Mouse (Mus musculus) 3T3-L1 (cell line): ENCODE results near the gene Srpr.

ENCODE experiments used
- DNase-seq: peaks from one replicate; pipeline ENCODE4 v3.0.0-alpha.2; 2015; ENCODE audit warnings: low read depth, low spot score

Gene Srpr

GRCm38 (mm10) chr9:35188700-35189099, 11.3 kb upstream of the Srpr start:
- no peak for DNase-seq

DNA sequence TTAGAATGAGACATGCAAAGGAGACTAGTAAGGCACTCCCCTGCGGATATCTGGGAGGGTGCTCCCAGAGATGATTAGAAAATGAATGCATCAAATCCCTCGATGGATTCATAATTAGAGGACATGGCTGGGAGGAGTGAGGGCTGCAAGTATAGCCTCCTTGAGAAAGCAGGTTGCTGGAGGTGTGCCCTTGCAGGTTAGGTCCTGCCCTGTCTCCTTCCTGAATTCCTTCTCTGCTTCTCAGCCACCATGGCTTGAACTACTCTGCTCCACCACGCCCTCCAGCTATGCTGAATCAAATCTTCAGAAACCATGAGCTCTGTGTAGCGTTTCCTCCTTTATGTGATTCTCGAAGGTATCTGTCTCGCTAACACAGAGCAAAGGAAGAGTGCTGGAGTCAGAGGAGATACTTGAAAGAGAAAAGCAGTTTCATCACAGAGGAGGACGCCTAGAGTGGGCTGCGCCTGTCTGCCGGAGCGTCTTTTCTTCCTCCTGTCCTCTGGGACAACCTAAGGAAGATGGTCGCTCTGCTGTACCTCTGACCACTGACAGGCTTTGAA, 6.9 kb upstream of the Srpr start:
- DNase-seq = no peak

DNA sequence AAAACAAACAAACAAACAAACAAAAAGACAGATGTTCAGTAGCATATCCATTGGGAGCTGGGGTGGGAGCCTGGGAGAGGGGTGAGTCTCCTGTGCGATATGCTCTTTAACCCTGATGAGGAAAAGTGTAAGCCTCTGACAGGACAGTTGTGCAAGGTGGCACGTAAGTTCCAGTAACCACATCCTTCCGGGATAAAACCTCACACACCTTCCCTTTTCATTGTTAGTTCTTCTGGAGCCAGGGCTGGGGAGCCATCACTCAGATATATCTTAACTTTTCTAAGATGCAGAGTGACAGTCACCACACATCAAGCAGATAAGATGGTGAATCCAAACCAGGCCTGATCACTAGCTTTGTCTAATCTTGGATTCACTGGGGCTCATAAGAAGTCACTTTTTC, 5.9 kb upstream of the Srpr start:
- DNase-seq = no peak

DNA sequence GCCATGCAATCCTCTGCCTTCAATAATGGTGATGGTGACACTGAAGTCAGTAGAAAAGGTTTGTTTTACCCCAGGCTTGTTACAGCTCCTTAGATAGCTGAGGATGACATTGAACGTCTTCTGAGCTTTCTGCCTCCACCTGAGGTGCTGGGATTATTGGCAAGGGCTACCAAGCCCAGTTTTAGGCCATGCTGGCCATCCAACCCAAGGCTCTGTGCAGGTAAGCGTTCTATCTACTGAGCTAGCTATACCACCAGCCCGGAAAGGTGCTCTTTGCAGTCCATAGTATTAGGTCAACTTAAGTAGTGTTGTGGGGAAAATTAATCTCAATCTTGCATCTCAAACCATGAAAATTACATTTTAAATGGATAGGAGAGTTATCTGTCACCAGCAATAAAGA, 2.4 kb upstream of the Srpr start:
- no peak for DNase-seq

GRCm38 (mm10) chr9:35198351-35198750, 1.6 kb upstream of the Srpr start:
- DNase-seq = no peak

DNA sequence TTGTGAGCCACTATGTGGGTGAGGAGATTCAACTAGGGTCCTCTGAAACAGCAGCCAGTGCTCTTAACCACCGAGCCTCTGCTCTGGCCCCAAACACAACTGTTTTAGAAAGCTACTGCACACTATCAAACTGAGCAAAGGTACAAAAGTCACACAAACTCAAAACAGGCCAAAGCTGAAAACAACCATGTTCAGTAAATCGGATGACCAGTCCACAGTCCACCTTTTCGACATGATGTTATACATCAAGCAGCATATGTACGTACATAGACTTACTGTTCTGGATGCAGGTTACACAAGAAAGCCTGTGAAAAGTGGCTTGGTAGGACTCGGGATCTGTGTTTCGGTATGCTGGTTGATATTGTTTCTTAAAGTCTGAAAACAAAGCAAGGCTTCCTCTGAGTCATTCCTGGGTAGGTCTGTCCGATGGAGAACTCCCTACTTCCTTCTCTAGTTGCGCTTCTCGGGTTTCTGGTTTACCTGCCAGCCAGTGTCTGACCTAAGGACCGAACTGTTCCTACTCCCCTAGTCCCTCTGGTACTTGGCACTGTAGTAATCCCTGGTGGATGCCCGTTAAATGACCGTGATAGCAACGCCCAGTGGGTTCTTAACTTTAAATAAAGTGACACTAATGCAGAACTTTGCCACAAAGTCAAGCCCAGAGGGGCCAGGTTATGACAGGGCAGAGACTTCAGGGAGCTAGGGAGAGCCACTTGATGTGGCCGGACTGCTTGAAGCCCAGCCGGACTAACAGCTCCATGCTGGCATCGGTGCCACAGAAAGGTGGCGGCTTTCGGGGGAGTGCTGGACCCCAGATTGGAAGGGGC, 817 bp upstream of the Srpr start:
- DNase-seq = peak; percentile 44

DNA sequence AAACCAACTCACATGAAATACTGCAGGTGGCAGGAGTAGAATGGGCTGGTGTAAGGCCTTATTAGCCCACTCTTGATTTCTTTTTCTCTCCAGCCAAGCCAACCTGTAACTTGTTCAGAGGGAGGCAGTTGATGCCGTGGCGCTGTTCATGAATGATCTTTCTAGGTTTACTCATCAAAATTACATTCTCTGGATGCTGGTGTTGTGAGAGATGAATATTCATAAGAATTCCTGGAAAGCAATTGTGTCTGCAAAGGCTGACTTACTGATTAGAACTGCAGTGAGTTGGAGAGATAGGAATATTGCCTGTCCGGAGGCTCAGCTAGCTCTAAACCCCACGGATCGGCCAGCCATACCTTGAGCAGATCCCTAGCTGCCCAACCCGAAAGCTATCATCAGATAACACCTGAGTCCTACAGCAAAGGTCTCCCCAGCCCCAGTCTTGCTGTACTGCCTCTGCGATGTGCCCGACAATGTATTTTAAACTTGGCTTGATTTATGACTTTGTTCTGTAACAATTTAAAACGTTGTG, 620 bp downstream of the Srpr start:
- no peak for DNase-seq

- no peak for DNase-seq
Measured at GRCm38 (mm10) chr9:35203536-35203935, 3.6 kb downstream of the Srpr start.

DNA sequence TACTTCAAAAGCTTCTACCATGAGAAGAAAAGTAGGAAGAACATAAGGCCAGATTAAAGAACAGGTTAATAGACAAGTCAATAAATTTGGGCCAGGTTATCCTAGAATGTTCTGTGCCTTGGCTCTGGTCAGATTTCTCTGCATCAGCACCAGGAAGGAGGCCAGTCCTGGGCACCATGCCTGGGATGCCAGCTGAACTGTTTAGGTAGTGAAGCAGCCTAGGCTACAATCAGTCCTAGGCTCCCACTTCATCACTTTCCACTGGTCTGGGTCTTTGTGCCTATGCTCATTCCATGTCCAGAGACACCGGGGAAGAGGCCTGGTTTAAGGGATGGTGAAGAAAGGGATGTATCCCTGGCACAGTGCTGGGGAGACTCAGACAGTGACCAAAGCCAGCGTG, 4.4 kb downstream of the Srpr start:
- no peak for DNase-seq

DNA sequence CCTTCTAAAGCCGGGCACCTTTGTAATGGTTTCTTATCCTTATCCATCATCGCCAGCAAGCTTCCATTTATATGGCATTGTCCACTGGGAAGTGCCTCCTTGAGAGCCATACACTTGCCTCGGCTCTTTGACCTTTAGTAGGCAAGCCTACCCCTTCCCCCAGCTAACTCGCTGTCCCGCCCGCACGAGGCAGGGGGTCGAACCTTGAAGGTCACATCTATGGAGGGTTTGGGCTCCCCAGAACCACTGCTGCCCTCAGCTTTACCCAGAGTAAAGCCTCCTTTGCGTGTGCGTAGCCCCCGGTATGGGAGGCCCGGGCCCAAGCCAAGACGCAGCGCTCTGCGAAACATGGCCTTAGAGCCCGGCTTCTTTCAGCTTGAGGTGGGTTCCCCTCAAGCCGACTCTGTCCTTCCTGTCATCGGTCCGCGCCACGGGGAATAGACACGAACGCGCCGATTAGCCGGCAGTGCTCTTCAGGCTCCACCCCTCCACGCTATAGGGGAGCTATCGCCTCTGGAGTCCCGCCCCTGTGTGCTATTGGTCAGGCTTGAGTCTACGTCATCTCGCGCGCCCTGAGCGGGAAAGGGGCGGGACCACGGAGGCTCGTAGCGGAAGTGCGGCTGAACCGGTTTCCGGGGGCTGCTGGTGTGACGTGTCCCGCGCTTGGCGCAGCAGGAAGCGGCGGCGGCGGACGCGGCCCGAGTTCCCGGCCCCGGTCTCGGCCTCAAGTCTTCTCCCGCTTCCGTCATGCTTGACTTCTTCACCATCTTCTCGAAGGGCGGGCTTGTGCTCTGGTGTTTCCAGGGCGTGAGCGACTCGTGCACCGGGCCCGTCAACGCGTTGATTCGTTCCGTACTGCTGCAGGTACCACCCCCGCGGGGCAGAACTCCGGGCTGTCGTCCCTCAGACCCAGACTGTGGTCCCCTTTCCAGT, 10.8 kb downstream of the Srpr start, which contains the start of gene Foxred1:
Gene Foxred1, minus strand, starts transcription at position 514 of the 933 bp plus-strand sequence.
- DNase-seq = peak; percentile 99

DNA sequence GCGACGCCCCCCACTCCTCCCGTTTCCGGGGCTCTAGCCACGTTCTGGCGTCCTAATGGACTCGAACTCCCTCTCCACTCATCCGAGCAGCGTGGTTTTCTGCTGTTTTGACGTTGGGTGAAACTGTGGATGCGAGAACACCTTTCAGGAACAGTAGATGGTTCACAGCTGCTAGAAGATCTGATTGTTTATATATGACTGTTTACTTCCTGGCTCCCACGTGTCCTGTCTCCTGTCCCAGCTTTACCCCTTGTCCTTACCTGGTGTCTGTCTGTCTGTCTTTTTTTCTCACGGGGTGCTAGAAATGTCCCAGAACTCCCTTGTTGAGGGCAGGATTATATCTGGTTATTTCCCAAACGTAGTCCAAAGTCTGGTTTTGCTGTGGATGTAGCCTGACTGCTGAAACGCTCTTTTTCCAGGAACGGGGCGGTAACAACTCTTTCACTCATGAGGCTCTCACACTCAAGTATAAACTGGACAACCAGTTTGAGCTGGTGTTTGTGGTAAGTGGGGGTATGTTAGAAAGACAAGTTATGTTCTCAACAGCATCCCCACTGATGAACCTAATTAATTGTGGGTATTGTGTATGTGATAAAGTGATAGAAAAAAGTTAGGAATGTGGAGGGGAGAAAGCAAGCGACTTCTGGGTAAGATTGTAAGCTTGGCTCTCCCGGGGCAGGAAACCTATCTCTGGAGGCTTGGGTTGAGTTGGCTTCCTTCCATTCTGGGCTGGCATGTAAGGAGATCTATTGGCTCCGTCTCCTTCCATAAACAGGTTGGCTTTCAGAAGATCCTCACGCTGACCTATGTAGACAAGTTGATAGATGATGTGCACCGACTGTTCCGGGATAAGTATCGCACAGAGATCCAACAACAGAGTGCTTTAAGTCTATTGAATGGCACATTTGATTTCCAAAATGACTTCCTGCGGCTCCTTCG, 11.9 kb downstream of the Srpr start:
- DNase-seq = peak; percentile 32

GRCm38 (mm10) chr9:35217963-35218362, 18.0 kb downstream of the Srpr start:
- no peak for DNase-seq

- DNase-seq = no peak
Measured at GRCm38 (mm10) chr9:35223466-35223865, 23.5 kb downstream of the Srpr start.

GRCm38 (mm10) chr9:35228671-35229070, 28.7 kb downstream of the Srpr start:
- no peak for DNase-seq

- DNase-seq = no peak
Measured at GRCm38 (mm10) chr9:35235996-35236395, 36.0 kb downstream of the Srpr start.

DNA sequence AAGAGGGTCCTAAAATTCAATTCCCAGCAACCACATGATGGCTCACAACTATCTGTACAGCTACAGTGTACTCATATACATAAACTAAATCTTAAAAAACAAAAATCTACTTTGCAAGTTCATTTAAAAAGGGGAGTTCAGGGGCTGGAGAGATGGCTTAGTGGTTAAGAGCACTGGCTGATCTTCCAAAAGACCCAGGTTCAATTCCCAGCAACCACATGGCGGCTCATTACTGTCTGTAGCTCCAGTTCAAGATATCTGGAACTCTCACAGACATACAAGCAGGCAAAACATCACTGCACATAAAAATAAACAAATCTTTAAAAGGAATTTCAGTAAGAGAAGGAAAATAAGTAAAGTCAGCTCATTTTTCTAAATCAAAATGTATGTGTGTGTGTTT, 38.4 kb downstream of the Srpr start:
- DNase-seq = no peak

DNA sequence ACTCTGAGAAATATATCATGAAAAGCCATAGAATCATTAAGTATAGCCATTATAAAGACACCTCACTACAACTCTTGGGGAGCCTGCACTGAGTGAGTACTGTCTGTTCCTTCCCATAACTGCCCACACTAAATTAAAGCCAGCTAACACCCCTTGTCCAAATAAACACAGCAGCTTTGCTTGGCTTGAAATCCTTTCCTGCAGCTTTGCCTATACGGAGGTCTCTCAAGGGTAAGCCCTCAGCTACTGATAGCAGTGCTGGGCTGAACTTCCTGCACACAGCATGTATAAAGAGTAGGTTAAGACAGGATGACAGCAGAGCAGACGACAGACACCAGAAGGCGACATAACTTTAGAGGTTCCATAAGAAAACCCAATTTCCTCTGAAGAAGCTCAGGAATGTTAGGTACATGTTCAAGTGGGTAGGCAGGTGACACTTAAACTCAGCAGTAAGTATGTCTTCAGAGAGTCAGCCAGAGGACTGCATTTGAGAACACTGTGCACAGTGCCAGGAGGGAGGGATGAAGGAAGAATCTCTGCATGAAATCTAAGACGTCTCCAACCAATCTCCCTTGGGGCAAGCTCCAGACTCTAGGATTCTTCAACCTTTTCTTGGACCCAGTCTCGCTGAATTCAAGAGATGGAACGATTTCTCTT, 39.1 kb downstream of the Srpr start:
- no peak for DNase-seq

DNA sequence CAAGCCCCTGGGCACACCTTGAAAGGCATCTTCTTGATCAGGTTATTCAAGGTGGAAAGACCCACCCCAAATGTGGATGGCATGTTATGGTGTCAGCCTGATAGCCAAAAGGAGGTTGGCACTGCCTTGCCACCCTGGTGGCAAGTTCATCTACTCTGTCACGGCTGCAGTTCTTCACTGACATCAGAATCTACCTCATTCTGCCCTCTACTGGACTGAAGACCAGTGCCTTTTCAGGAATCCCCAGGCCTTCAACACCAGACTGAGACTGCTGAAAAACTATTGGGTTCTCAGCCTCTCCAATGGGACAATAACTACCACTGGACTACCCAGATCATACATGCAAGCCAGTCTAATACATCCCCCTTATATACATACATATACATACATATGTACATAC, 39.8 kb downstream of the Srpr start:
- DNase-seq = no peak

- no peak for DNase-seq
Measured at GRCm38 (mm10) chr9:35247405-35247804, 47.4 kb downstream of the Srpr start.

- no peak for DNase-seq
Measured at GRCm38 (mm10) chr9:35249476-35249875, 49.5 kb downstream of the Srpr start.
